11 mouse cellular contexts compared by ENCODE assay signal in the genomic region with DNA sequence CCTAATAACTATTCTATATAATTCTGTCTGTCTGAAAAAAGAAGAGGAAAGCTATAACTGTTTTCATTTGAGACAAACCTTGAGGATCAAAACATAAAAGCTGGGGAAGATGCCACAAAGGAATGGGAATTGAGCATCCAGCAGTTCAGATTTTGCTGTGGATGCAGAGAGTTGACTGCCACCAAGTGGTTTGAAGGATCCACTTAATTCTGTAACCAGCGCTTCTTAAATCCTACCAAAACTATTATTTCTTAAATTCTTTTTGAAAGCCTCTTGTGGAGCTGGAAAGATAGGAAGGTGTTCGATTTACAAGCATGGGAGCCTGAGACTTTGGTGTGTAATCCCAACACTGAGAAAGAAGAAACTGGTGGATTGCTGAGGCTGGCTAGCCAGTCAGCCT.
DNase-seq lines count a peak whose midpoint lies in the region; ATAC-seq and TF ChIP-seq lines count a peak whose summit lies in the region.
"Had no signal": no experiment of that assay in that cellular context is flagged by ENCODE, and none has a peak within 500 bp of the region (broad histone marks: within the 10 kb centered on the region; RNA-seq: fewer than 3 reads in every experiment).

No protein-coding gene starts in this region.

- H3K36me3 ChIP-seq in hindbrain, embryonic 14.5 days (replicated peaks; ENCODE audit: control insufficient read depth, insufficient read depth): no peaks in the 10 kb centered on the region
- no peaks in the 10 kb centered on the region for H3K36me3 ChIP-seq in hindbrain, embryonic 12.5 days
- no peaks in the 10 kb centered on the region for H3K36me3 ChIP-seq in lung, postnatal 0 days (ENCODE audit: insufficient read depth, low read length)
- no peaks in the 10 kb centered on the region for H3K36me3 ChIP-seq in midbrain, postnatal 0 days (ENCODE audit: insufficient read depth, low read length)
- H3K36me3 ChIP-seq: embryonic facial prominence, embryonic 12.5 days; heart, embryonic 15.5 days; lung, embryonic 15.5 days had no signal

- no peak overlapping the region for H3K27ac ChIP-seq in hindbrain, embryonic 14.5 days
- H3K27ac ChIP-seq in hindbrain, embryonic 12.5 days: no peak overlapping the region
- no peak overlapping the region for H3K27ac ChIP-seq in lung, postnatal 0 days (ENCODE audit: low read length)
- H3K27ac ChIP-seq in midbrain, postnatal 0 days (ENCODE audit: low read depth, low read length): no peak overlapping the region
- H3K27ac ChIP-seq: embryonic facial prominence, embryonic 12.5 days; heart, embryonic 15.5 days; lung, embryonic 15.5 days had no signal

- ATAC-seq in hindbrain, embryonic 14.5 days (ENCODE audit: low FRiP score): no peak
- ATAC-seq in hindbrain, embryonic 12.5 days (ENCODE audit: low FRiP score): no peak
- ATAC-seq in lung, postnatal 0 days: no peak
- no peak; the same call in 1 of the 2 replicates for ATAC-seq in midbrain, postnatal 0 days (ENCODE audit: low FRiP score)

- no peak for TF ChIP-seq POLR2A in lung, adult 2 months (IDR thresholded peaks at IDR 0.05; ENCODE audit: borderline replicate concordance, extremely low read depth, low read depth, low read length)
- no peak for TF ChIP-seq POLR2A in brain, embryonic 14.5 days (IDR thresholded peaks at IDR 0.05; ENCODE audit: borderline replicate concordance, extremely low read depth, insufficient read depth, insufficient read length, poor library complexity, severe bottlenecking)

- H3K9me3 ChIP-seq in hindbrain, embryonic 14.5 days (ENCODE audit: control insufficient read depth, low read length): no peaks in the 10 kb centered on the region
- no peaks in the 10 kb centered on the region for H3K9me3 ChIP-seq in hindbrain, embryonic 12.5 days (replicated peaks)
- H3K9me3 ChIP-seq in lung, postnatal 0 days (ENCODE audit: low read length): no peaks in the 10 kb centered on the region
- no peaks in the 10 kb centered on the region for H3K9me3 ChIP-seq in midbrain, postnatal 0 days (ENCODE audit: low read length)
- H3K9me3 ChIP-seq: embryonic facial prominence, embryonic 12.5 days; heart, embryonic 15.5 days; lung, embryonic 15.5 days had no signal

- no peaks in the 10 kb centered on the region for H3K27me3 ChIP-seq in hindbrain, embryonic 14.5 days (ENCODE audit: control insufficient read depth, insufficient read depth, low read length)
- H3K27me3 ChIP-seq in hindbrain, embryonic 12.5 days: no peaks in the 10 kb centered on the region
- H3K27me3 ChIP-seq in lung, postnatal 0 days (replicated peaks; ENCODE audit: insufficient read depth, low read length): no peaks in the 10 kb centered on the region
- no peaks in the 10 kb centered on the region for H3K27me3 ChIP-seq in midbrain, postnatal 0 days (ENCODE audit: insufficient read depth, low read length)
- H3K27me3 ChIP-seq: embryonic facial prominence, embryonic 12.5 days; heart, embryonic 15.5 days; lung, embryonic 15.5 days had no signal

- peak; percentile 77 for DNase-seq in hindbrain, embryonic 14.5 days (ENCODE audit: low spot score)
- no peak for DNase-seq in lung, postnatal 0 days (ENCODE audit: low spot score)
- no peak for DNase-seq in lung, adult 2 months
- peak; percentile 74 for DNase-seq in brain, embryonic 14.5 days (ENCODE audit: low read depth)
- peak; percentile 73 for DNase-seq in midbrain, postnatal 0 days (ENCODE audit: low spot score)
- no peak for DNase-seq in spleen, postnatal 4 days (ENCODE audit: low spot score in 2 of 2)
- DNase-seq: kidney, adult 2 months had no signal

- H3K4me2 ChIP-seq in hindbrain, embryonic 14.5 days (replicated peaks): no peak overlapping the region
- H3K4me2 ChIP-seq in hindbrain, embryonic 12.5 days (replicated peaks): no peak overlapping the region
- H3K4me2 ChIP-seq in lung, postnatal 0 days (replicated peaks; ENCODE audit: low read depth, low read length): no peak overlapping the region
- H3K4me2 ChIP-seq in midbrain, postnatal 0 days (ENCODE audit: low read depth, low read length, poor library complexity, severe bottlenecking): no peak overlapping the region
- H3K4me2 ChIP-seq: embryonic facial prominence, embryonic 12.5 days; heart, embryonic 15.5 days; lung, embryonic 15.5 days had no signal

- TF ChIP-seq CTCF in lung, postnatal 0 days (IDR thresholded peaks at IDR 0.05): peak; percentile 51
- no peak for TF ChIP-seq CTCF in lung, adult 2 months (IDR thresholded peaks at IDR 0.05; ENCODE audit: insufficient read depth, low read length)
- peak; percentile 52; the same call in 1 of the 2 replicates for TF ChIP-seq CTCF in brain, embryonic 14.5 days (IDR thresholded peaks at IDR 0.05; ENCODE audit: borderline replicate concordance, extremely low read depth, insufficient read depth, insufficient read length)
- peak; percentile 83 for TF ChIP-seq CTCF in midbrain, postnatal 0 days (IDR thresholded peaks at IDR 0.05)

- H3K4me1 ChIP-seq in hindbrain, embryonic 14.5 days (replicated peaks; ENCODE audit: control insufficient read depth, insufficient read depth, low read length): no peaks in the 10 kb centered on the region
- H3K4me1 ChIP-seq in hindbrain, embryonic 12.5 days: no peaks in the 10 kb centered on the region
- H3K4me1 ChIP-seq in lung, postnatal 0 days (ENCODE audit: insufficient read depth, low read depth, low read length): no peaks in the 10 kb centered on the region
- no peaks in the 10 kb centered on the region for H3K4me1 ChIP-seq in lung, adult 2 months (ENCODE audit: control insufficient read depth, insufficient read depth, low read length)
- no peaks in the 10 kb centered on the region for H3K4me1 ChIP-seq in midbrain, postnatal 0 days (ENCODE audit: insufficient read depth, low read length)
- H3K4me1 ChIP-seq: embryonic facial prominence, embryonic 12.5 days; heart, embryonic 15.5 days; lung, embryonic 15.5 days had no signal

- H3K4me3 ChIP-seq in hindbrain, embryonic 14.5 days (replicated peaks; ENCODE audit: low read length): no peak overlapping the region
- H3K4me3 ChIP-seq in hindbrain, embryonic 12.5 days: no peak overlapping the region
- no peak overlapping the region for H3K4me3 ChIP-seq in lung, postnatal 0 days (ENCODE audit: low read depth, low read length)
- H3K4me3 ChIP-seq in lung, adult 2 months (replicated peaks; ENCODE audit: extremely low read depth, low read depth, low read length): no peak overlapping the region
- no peak overlapping the region for H3K4me3 ChIP-seq in midbrain, postnatal 0 days (ENCODE audit: low read depth, low read length)
- H3K4me3 ChIP-seq: embryonic facial prominence, embryonic 12.5 days; heart, embryonic 15.5 days; lung, embryonic 15.5 days had no signal

- no peak overlapping the region for H3K9ac ChIP-seq in hindbrain, embryonic 14.5 days
- no peak overlapping the region for H3K9ac ChIP-seq in hindbrain, embryonic 12.5 days
- H3K9ac ChIP-seq in lung, postnatal 0 days (replicated peaks; ENCODE audit: low read depth): no peak overlapping the region
- H3K9ac ChIP-seq in midbrain, postnatal 0 days (replicated peaks; ENCODE audit: low read length, poor library complexity, severe bottlenecking): no peak overlapping the region
- H3K9ac ChIP-seq: embryonic facial prominence, embryonic 12.5 days; heart, embryonic 15.5 days; lung, embryonic 15.5 days had no signal

- WGBS in hindbrain, embryonic 14.5 days: 83% methylated on average over 2 of the region's 2 CpGs
- 86% methylated on average over 2 of the region's 2 CpGs for WGBS in hindbrain, embryonic 12.5 days
- 74% methylated on average over 2 of the region's 2 CpGs for WGBS in lung, postnatal 0 days
- 83% methylated on average over 2 of the region's 2 CpGs for WGBS in lung, adult 2 months
- 75% methylated on average over 2 of the region's 2 CpGs for WGBS in midbrain, postnatal 0 days

- no peak for TF ChIP-seq EP300 in lung, postnatal 0 days (IDR thresholded peaks at IDR 0.05)

Comparison
In these comparisons a context has a peak if more than half of its experiments do, and no peak if none do; other contexts are left out.
1. DNase-seq: peak in hindbrain, embryonic 14.5 days (single experiment), brain, embryonic 14.5 days (single experiment) and midbrain, postnatal 0 days (single experiment); none in lung, postnatal 0 days (single experiment), lung, adult 2 months (single experiment) and spleen, postnatal 4 days (0 of 2).